Mouse (Mus musculus) neural tube, embryonic 11.5 days (tissue): Measurements from ENCODE around the gene Ppp1r14a. TPM values are rescaled to one million over a fixed set of nuclear protein-coding genes. Genes with fewer than 3 reads are reported as not detected.

Source experiments
- ATAC-seq: fragments of 200-750 bp; cut with Nextera tagmentation; 2 replicates; pipeline ENCODE4 v1.8.0; 2017; ENCODE audit warnings: moderate number of reproducible peaks, mild to moderate bottlenecking, moderate TSS enrichment, moderate library complexity; ENCODE audit not compliant: insufficient read depth, low FRiP score, low TSS enrichment
- DNase-seq: peaks from one replicate; pipeline ENCODE4 v3.0.0-alpha.2; 2015; ENCODE audit warnings: low spot score
- H3K27ac ChIP-seq: fragments of 300-500 bp; sonication (generic); 2 replicates; pipeline ENCODE4 v1.5.1; 2014; ENCODE audit warnings: low read depth, mild to moderate bottlenecking, low read length
- H3K27me3 ChIP-seq: fragments of 300-500 bp; sonication (generic); 2 replicates; pipeline ENCODE4 v1.6.1; 2014; ENCODE audit warnings: mild to moderate bottlenecking, low read length, mixed read lengths; ENCODE audit not compliant: control insufficient read depth, insufficient read depth
- H3K36me3 ChIP-seq: fragments of 300-500 bp; sonication (generic); 2 replicates; pipeline ENCODE4 v1.6.1; 2014; ENCODE audit warnings: mild to moderate bottlenecking, low read length, moderate library complexity, mixed read lengths; ENCODE audit not compliant: control insufficient read depth, insufficient read depth
- H3K4me1 ChIP-seq: fragments of 300-500 bp; sonication (generic); 2 replicates; pipeline ENCODE4 v1.6.1; 2014; ENCODE audit warnings: low read length, mixed read lengths; ENCODE audit not compliant: control insufficient read depth, insufficient read depth
- H3K4me2 ChIP-seq: fragments of 300-500 bp; sonication (generic); 2 replicates; pipeline ENCODE4 v1.6.1; 2014; ENCODE audit warnings: low read depth, mild to moderate bottlenecking, moderate library complexity
- H3K4me3 ChIP-seq: fragments of 300-500 bp; sonication (generic); 2 replicates; pipeline ENCODE4 v1.5.1; 2014; ENCODE audit warnings: low read depth, low read length
- H3K9ac ChIP-seq: fragments of 300-500 bp; sonication (generic); 2 replicates; pipeline ENCODE4 v1.6.1; 2014; ENCODE audit warnings: mild to moderate bottlenecking, low read length
- H3K9me3 ChIP-seq: fragments of 300-500 bp; sonication (generic); 2 replicates; pipeline ENCODE4 v1.6.1; 2016; ENCODE audit warnings: low read length; ENCODE audit not compliant: control insufficient read depth
- WGBS: fragments of 180-500 bp; shearing (Covaris S2); extraction: QIAGEN DNeasy Blood & Tissue Kit; methylation state at CpG from one replicate; pipeline ENCODE4 v1.1.7; 2014; 5-methylcytosine and 5-hydroxymethylcytosine counted together
- polyA plus RNA-seq: library from polyadenylated mRNA; unstranded; fragments of >200 nt; fragmentation: Nextera tagmentation; extraction: Ambion mirVana; gene quantifications from 2 replicates; pipeline ENCODE4 v1.2.1, GENCODE M21; 2014

Gene Ppp1r14a
- polyA plus RNA-seq, 1 experiment from 2014 or later = 55.8 TPM

- Histone ChIP-seq H3K4me3 (no peak overlapping the region), H3K27me3 (no peaks in the 10 kb centered on the region), H3K4me2 (no peak overlapping the region), H3K27ac (no peak overlapping the region), H3K4me1 (no peaks in the 10 kb centered on the region), H3K9ac (no peak overlapping the region), H3K9me3 (no peaks in the 10 kb centered on the region), H3K36me3 (0 out of 2 replicates have a peak, but pooled peaks cover 2% of the 10 kb centered on the region)
- ATAC-seq (no peak), DNase-seq (no peak)
- 78% methylated on average over 14 of the region's 14 CpGs for WGBS
These were observed 50.0 kb downstream of the Ppp1r14a start for GRCm38 (mm10) chr7:29338984-29339679.

DNA sequence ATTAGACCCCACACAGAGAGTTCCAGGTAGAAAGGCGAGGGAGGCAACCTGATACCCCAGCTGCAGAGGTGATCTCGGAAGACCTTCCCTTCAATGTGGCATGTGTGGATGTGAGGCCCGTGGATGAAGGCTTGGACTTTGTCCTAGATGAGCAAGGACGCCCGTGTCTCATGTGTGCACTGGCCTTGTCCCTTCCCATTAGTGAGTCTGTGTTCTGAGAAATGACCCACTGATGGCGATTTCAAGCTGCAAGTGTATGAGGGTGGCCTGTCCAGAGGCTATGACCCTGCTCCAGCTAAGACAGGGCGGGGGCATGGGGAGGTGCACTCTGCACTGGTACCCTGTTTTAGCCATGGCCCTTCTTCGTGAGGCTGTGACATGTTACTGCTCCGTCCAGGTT is 51.1 kb downstream of the Ppp1r14a start:
- Histone ChIP-seq H3K4me1 (no peaks in the 10 kb centered on the region), H3K9me3 (no peaks in the 10 kb centered on the region), H3K27me3 (no peaks in the 10 kb centered on the region), H3K27ac (no peak overlapping the region), H3K9ac (no peak overlapping the region), H3K36me3 (0 out of 2 replicates have a peak, but pooled peaks cover 2% of the 10 kb centered on the region), H3K4me2 (no peak overlapping the region), H3K4me3 (no peak overlapping the region)
- 85% methylated on average over 9 of the region's 9 CpGs for WGBS
- no peak for DNase-seq
- no peak for ATAC-seq

DNA sequence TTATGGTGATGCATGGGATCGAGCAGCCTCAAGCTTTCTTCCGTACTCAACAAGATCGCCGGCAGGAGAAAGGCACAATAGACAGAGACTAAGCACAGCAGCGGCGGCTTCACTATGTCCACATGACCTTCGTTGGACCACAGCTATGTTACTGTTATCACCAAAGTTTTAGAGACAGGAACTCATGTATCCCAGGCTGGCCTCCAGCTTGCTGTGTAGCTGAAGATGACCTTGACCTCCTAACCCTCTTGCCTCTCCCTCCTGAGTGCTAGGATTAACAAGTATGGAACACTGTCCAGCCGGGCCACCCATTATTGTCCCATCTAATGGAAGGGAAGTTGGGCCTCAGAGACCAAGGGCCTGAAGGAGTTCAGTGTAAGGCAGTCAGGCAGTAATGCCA is 51.7 kb downstream of the Ppp1r14a start:
- no peak overlapping the region for H3K4me3 ChIP-seq

GRCm38 (mm10) chr7:29341722-29342121 is 52.6 kb downstream of the Ppp1r14a start:
- Histone ChIP-seq H3K9ac (no peak overlapping the region), H3K27me3 (no peaks in the 10 kb centered on the region), H3K36me3 (0 out of 2 replicates have a peak, but pooled peaks cover 2% of the 10 kb centered on the region), H3K4me3 (no peak overlapping the region), H3K4me1 (no peaks in the 10 kb centered on the region), H3K9me3 (no peaks in the 10 kb centered on the region), H3K27ac (no peak overlapping the region), H3K4me2 (no peak overlapping the region)
- ATAC-seq (no peak), DNase-seq (no peak)
- 80% methylated on average over 12 of the region's 12 CpGs for WGBS

More for the DNA sequence above, 51.7 kb downstream of the Ppp1r14a start:
- no peak for DNase-seq
- H3K4me1 ChIP-seq = no peaks in the 10 kb centered on the region
- H3K27me3 ChIP-seq = no peaks in the 10 kb centered on the region
- ATAC-seq = no peak
- no peak overlapping the region for H3K4me2 ChIP-seq
- WGBS = 94% methylated on average over 8 of the region's 8 CpGs
- H3K27ac ChIP-seq = no peak overlapping the region
- no peak overlapping the region for H3K9ac ChIP-seq
- H3K36me3 ChIP-seq = 0 out of 2 replicates have a peak, but pooled peaks cover 2% of the 10 kb centered on the region
- no peaks in the 10 kb centered on the region for H3K9me3 ChIP-seq

- H3K27ac ChIP-seq = no peak overlapping the region
- H3K9me3 ChIP-seq = no peaks in the 10 kb centered on the region
- no peak for DNase-seq
- 63% methylated on average over 8 of the region's 8 CpGs for WGBS
- H3K4me1 ChIP-seq = no peaks in the 10 kb centered on the region
- H3K36me3 ChIP-seq = 0 out of 2 replicates have a peak, but pooled peaks cover 2% of the 10 kb centered on the region
- no peak overlapping the region for H3K4me3 ChIP-seq
- 0 out of 2 replicates have a peak overlapping the region, but pooled peaks have one; percentile 4 for H3K9ac ChIP-seq
- H3K27me3 ChIP-seq = no peaks in the 10 kb centered on the region
- H3K4me2 ChIP-seq = no peak overlapping the region
- no peak for ATAC-seq
These were observed 53.5 kb downstream of the Ppp1r14a start for GRCm38 (mm10) chr7:29342489-29343092.

Other genes with a start within 250 kb of the Ppp1r14a start
- 2.0 and 2.2 TPM in 2 replicates for gene Ryr1, start 164.1 kb upstream of the Ppp1r14a start, polyA plus RNA-seq
- 0.76 and 0.82 TPM in 2 replicates for gene Rasgrp4, start 154.5 kb upstream of the Ppp1r14a start, polyA plus RNA-seq
- 17.2 and 19.1 TPM in 2 replicates for gene Fam98c, start 133.1 kb upstream of the Ppp1r14a start, polyA plus RNA-seq
- 0.34 and 0.46 TPM in 2 replicates for gene Ggn, start 119.1 kb upstream of the Ppp1r14a start, polyA plus RNA-seq
- 5.6 and 6.5 TPM in 2 replicates for gene Spred3, start 118.9 kb upstream of the Ppp1r14a start, polyA plus RNA-seq
- 321 and 325 TPM in 2 replicates for gene Psmd8, start 108.6 kb upstream of the Ppp1r14a start, polyA plus RNA-seq
- 0.56 and 1.0 TPM in 2 replicates for gene Catsperg1, start 75.3 kb upstream of the Ppp1r14a start, polyA plus RNA-seq
- 0.41 and 1.2 TPM in 2 replicates for gene Kcnk6, start 56.8 kb upstream of the Ppp1r14a start, polyA plus RNA-seq
- gene Yif1b, start 51.0 kb upstream of the Ppp1r14a start, polyA plus RNA-seq = 87.3 and 94.1 TPM in 2 replicates
- 1.2 and 1.6 TPM in 2 replicates for gene 2200002D01Rik, start 40.8 kb upstream of the Ppp1r14a start, polyA plus RNA-seq
- gene Spint2, start 7.4 kb upstream of the Ppp1r14a start, polyA plus RNA-seq = 27.0 and 28.1 TPM in 2 replicates
- gene Dpf1, start 14.6 kb downstream of the Ppp1r14a start, polyA plus RNA-seq = 65.2 and 66.7 TPM in 2 replicates
- 10.3 and 11.9 TPM in 2 replicates for gene Sipa1l3, start 229.3 kb downstream of the Ppp1r14a start, polyA plus RNA-seq